Mouse (Mus musculus) embryonic facial prominence, embryonic 11.5 days (tissue): ENCODE data around the gene Fmnl3. TPM values are rescaled to one million over a fixed set of nuclear protein-coding genes. Genes with fewer than 3 reads are reported as not detected.

Experiments used
- ATAC-seq: fragments of 200-750 bp; cut with Nextera tagmentation; replicated peaks from 2 replicates; pipeline ENCODE4 v1.8.0; 2017; ENCODE audit warnings: low read depth; ENCODE audit not compliant: insufficient number of reproducible peaks, low FRiP score, low TSS enrichment
- DNase-seq: peaks from one replicate; pipeline ENCODE4 v3.0.0-alpha.2; 2015; ENCODE audit warnings: low spot score
- H3K27ac ChIP-seq: fragments of 300-500 bp; sonication (generic); replicated peaks from 2 replicates; pipeline ENCODE4 v1.5.1; 2014; ENCODE audit warnings: mild to moderate bottlenecking, low read depth, low read length, control low read depth
- H3K27me3 ChIP-seq: fragments of 300-500 bp; sonication (generic); 2 replicates; pipeline ENCODE4 v1.6.1; 2014; ENCODE audit warnings: mild to moderate bottlenecking, low read length, moderate library complexity, mixed read lengths; ENCODE audit not compliant: control insufficient read depth, insufficient read depth
- H3K36me3 ChIP-seq: fragments of 300-500 bp; sonication (generic); replicated peaks from 2 replicates; pipeline ENCODE4 v1.6.1; 2014; ENCODE audit warnings: low read depth, mild to moderate bottlenecking, low read length, moderate library complexity, mixed read lengths; ENCODE audit not compliant: control insufficient read depth, insufficient read depth
- H3K4me1 ChIP-seq: fragments of 300-500 bp; sonication (generic); 2 replicates; pipeline ENCODE4 v1.6.1; 2014; ENCODE audit warnings: low read length, mixed read lengths; ENCODE audit not compliant: control insufficient read depth, insufficient read depth
- H3K4me2 ChIP-seq: fragments of 300-500 bp; sonication (generic); 2 replicates; pipeline ENCODE4 v1.6.1; 2014; ENCODE audit warnings: low read depth, mild to moderate bottlenecking, control low read depth, low read length, moderate library complexity
- H3K4me3 ChIP-seq: fragments of 300-500 bp; sonication (generic); 2 replicates; pipeline ENCODE4 v1.5.1; 2014; ENCODE audit warnings: low read depth, low read length, control low read depth
- H3K9ac ChIP-seq: fragments of 300-500 bp; sonication (generic); replicated peaks from 2 replicates; pipeline ENCODE4 v1.6.1; 2014; ENCODE audit warnings: mild to moderate bottlenecking, control low read depth, low read length
- H3K9me3 ChIP-seq: fragments of 300-500 bp; sonication (generic); replicated peaks from 2 replicates; pipeline ENCODE4 v1.6.1; 2016; ENCODE audit warnings: mild to moderate bottlenecking, low read length, inconsistent platforms, mixed read lengths; ENCODE audit not compliant: control insufficient read depth
- WGBS: fragments of 180-500 bp; shearing (Covaris S2); extraction: QIAGEN DNeasy Blood & Tissue Kit; methylation state at CpG from one replicate; pipeline ENCODE4 v1.1.7; 2014; 5-methylcytosine and 5-hydroxymethylcytosine counted together
- polyA plus RNA-seq: library from polyadenylated mRNA; unstranded; fragments of >200 nt; fragmentation: Nextera tagmentation; extraction: Ambion mirVana; gene quantifications from 2 replicates; pipeline ENCODE4 v1.2.1, GENCODE M21; 2014

Fmnl3 gene
- polyA plus RNA-seq, 1 experiment from 2014 or later = 17.6 TPM

- Histone ChIP-seq H3K9me3 (no peaks in the 10 kb centered on the region), H3K27me3 (no peaks in the 10 kb centered on the region), H3K27ac (peak within 1 kb of the TSS; percentile 74), H3K4me3 (peak within 1 kb of the TSS; percentile 51), H3K4me2 (peak within 1 kb of the TSS; percentile 48), H3K4me1 (no peaks in the 10 kb centered on the region), H3K36me3 (no peaks in the 10 kb centered on the region), H3K9ac (peak within 1 kb of the TSS; percentile 70)
- WGBS = 1% methylated on average over 11 of the region's 17 CpGs
- DNase-seq = peak; percentile 56
- ATAC-seq = peak; percentile 34
Measured at GRCm38 (mm10) chr15:99295484-99295981, 74.7 kb downstream of the Fmnl3 start, which contains the start of gene Fam186b. Fam186b (minus strand) TSS chr15:99295888.

- Histone ChIP-seq H3K27me3 (no peaks in the 10 kb centered on the region), H3K27ac (peak within 1 kb of the TSS; percentile 74), H3K9me3 (no peaks in the 10 kb centered on the region), H3K4me2 (peak within 1 kb of the TSS; percentile 48), H3K4me1 (no peaks in the 10 kb centered on the region), H3K4me3 (peak within 1 kb of the TSS; percentile 51), H3K9ac (peak within 1 kb of the TSS; percentile 70), H3K36me3 (no peaks in the 10 kb centered on the region)
- ATAC-seq = peak; percentile 91
- DNase-seq = peak; percentile 94
- WGBS = 2% methylated on average over 13 of the region's 64 CpGs
Measured at GRCm38 (mm10) chr15:99294813-99295374, 75.4 kb downstream of the Fmnl3 start, which contains the start of gene Prpf40b. Prpf40b (plus strand) TSS chr15:99295087.

- H3K4me3 ChIP-seq = peak overlapping the region; percentile 51
- H3K4me1 ChIP-seq = no peaks in the 10 kb centered on the region
- H3K9me3 ChIP-seq = no peaks in the 10 kb centered on the region
- no peak for ATAC-seq
- H3K27me3 ChIP-seq = no peaks in the 10 kb centered on the region
- WGBS = 36% methylated on average over 16 of the region's 16 CpGs
- H3K4me2 ChIP-seq = peak overlapping the region; percentile 48
- peak overlapping the region; percentile 70 for H3K9ac ChIP-seq
- H3K36me3 ChIP-seq = no peaks in the 10 kb centered on the region
- H3K27ac ChIP-seq = no peak overlapping the region
- no peak for DNase-seq
Measured at GRCm38 (mm10) chr15:99294287-99294686, 76.0 kb downstream of the Fmnl3 start.

- H3K4me1 ChIP-seq = no peaks in the 10 kb centered on the region
- WGBS = 86% methylated on average over 11 of the region's 11 CpGs
- DNase-seq = no peak
Measured at GRCm38 (mm10) chr15:99290586-99290985, 79.7 kb downstream of the Fmnl3 start.

GRCm38 (mm10) chr15:99285189-99285535 is 85.1 kb downstream of the Fmnl3 start:
- ATAC-seq (no peak), DNase-seq (no peak)
- no peak overlapping the region for H3K4me2 ChIP-seq
- WGBS = 55% methylated on average over 8 of the region's 8 CpGs
- no peak overlapping the region for H3K4me3 ChIP-seq
- H3K9me3 ChIP-seq = no peaks in the 10 kb centered on the region
- H3K9ac ChIP-seq = no peak overlapping the region
- no peak overlapping the region for H3K27ac ChIP-seq
- H3K27me3 ChIP-seq = no peaks in the 10 kb centered on the region
- H3K36me3 ChIP-seq = no peaks in the 10 kb centered on the region
- no peaks in the 10 kb centered on the region for H3K4me1 ChIP-seq

More at GRCm38 (mm10) chr15:99290586-99290985, 79.7 kb downstream of the Fmnl3 start:
- Histone ChIP-seq H3K27me3 (no peaks in the 10 kb centered on the region), H3K36me3 (no peaks in the 10 kb centered on the region), H3K9me3 (no peaks in the 10 kb centered on the region), H3K4me3 (no peak overlapping the region), H3K27ac (no peak overlapping the region), H3K4me2 (no peak overlapping the region), H3K9ac (no peak overlapping the region)
- no peak for ATAC-seq

GRCm38 (mm10) chr15:99284527-99285188 is 85.6 kb downstream of the Fmnl3 start:
- ATAC-seq (no peak), DNase-seq (peak; percentile 25)
- no peak overlapping the region for H3K4me3 ChIP-seq
- no peak overlapping the region for H3K27ac ChIP-seq
- no peaks in the 10 kb centered on the region for H3K9me3 ChIP-seq
- H3K9ac ChIP-seq = no peak overlapping the region
- WGBS = 43% methylated on average over 14 of the region's 14 CpGs
- H3K27me3 ChIP-seq = no peaks in the 10 kb centered on the region
- no peak overlapping the region for H3K4me2 ChIP-seq
- H3K4me1 ChIP-seq = no peaks in the 10 kb centered on the region
- H3K36me3 ChIP-seq = no peaks in the 10 kb centered on the region

- H3K27ac ChIP-seq = no peak overlapping the region
- no peak for ATAC-seq
- DNase-seq = no peak
- 66% methylated on average over 10 of the region's 10 CpGs for WGBS
- H3K4me1 ChIP-seq = no peaks in the 10 kb centered on the region
- H3K9me3 ChIP-seq = no peaks in the 10 kb centered on the region
- H3K27me3 ChIP-seq = no peaks in the 10 kb centered on the region
- no peak overlapping the region for H3K9ac ChIP-seq
- no peak overlapping the region for H3K4me3 ChIP-seq
- no peaks in the 10 kb centered on the region for H3K36me3 ChIP-seq
- H3K4me2 ChIP-seq = no peak overlapping the region
Measured at GRCm38 (mm10) chr15:99283456-99283855, 86.8 kb downstream of the Fmnl3 start.

GRCm38 (mm10) chr15:99278271-99278670 is 92.0 kb downstream of the Fmnl3 start:
- no peaks in the 10 kb centered on the region for H3K4me1 ChIP-seq
- no peak overlapping the region for H3K27ac ChIP-seq
- H3K36me3 ChIP-seq = no peaks in the 10 kb centered on the region
- H3K9me3 ChIP-seq = no peaks in the 10 kb centered on the region
- DNase-seq (no peak), ATAC-seq (no peak)
- H3K27me3 ChIP-seq = no peaks in the 10 kb centered on the region
- H3K4me3 ChIP-seq = no peak overlapping the region
- 82% methylated on average over 7 of the region's 7 CpGs for WGBS
- H3K4me2 ChIP-seq = no peak overlapping the region
- no peak overlapping the region for H3K9ac ChIP-seq
